Comparison of ENCODE assay signal across 16 mouse cellular contexts in the genomic region with DNA sequence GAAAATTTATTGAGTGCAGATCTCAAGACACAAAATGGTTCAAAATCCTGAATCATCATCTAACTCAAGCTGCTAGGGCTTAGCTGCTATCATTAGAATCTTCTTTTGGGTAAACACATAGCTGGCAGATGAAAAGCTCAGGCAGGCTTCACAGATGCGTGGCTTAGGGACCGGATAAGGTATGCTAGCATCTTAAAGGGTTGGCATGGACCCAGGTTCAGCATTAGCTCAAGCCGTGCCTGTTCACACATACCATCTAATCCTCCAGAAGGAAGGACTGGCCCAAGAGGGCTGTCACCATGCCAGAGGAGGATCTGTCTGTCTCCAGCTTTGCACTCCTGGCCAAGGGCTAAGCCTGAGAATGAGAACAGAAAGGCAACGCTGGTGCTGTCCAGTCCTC. TPM values are rescaled to one million over a fixed set of nuclear protein-coding genes. Genes with fewer than 3 reads are reported as not detected.
A peak's percentile ranks its signal among the peaks of the same experiment; 100 is the strongest.
DNase-seq lines count a peak whose midpoint lies in the region; TF ChIP-seq lines count a peak whose summit lies in the region.
"Had no signal": no experiment of that assay in that cellular context is flagged by ENCODE, and none has a peak within 500 bp of the region (broad histone marks: within the 10 kb centered on the region; RNA-seq: fewer than 3 reads in every experiment).

No protein-coding gene starts in this region.

- H3K4me3 ChIP-seq in layer of hippocampus, adult 2 months, result no peak overlapping the region
- H3K4me3 ChIP-seq: erythroblast, embryonic 14.5 days; heart, embryonic 15.5 days; limb, embryonic 13.5 days; neural tube, embryonic 13.5 days had no signal

- no peak for TF ChIP-seq CTCF in layer of hippocampus, adult 2 months (conservative IDR thresholded peaks at IDR 0.05)

- peak overlapping the region; percentile 93 for H3K27ac ChIP-seq in layer of hippocampus, adult 2 months
- H3K27ac ChIP-seq: heart, embryonic 15.5 days; limb, embryonic 13.5 days; neural tube, embryonic 13.5 days had no signal

- DNase-seq in layer of hippocampus, adult 2 months (ENCODE audit: low spot score in 2 of 2), result peak in 1 of 2 experiments; percentile 44
- DNase-seq in layer of hippocampus, postnatal 14 days (ENCODE audit: low spot score in 2 of 2), result no peak
- DNase-seq in urinary bladder, postnatal 14 days (ENCODE audit: low spot score), result peak; percentile 26
- no peak for DNase-seq in urinary bladder, adult 2 months (ENCODE audit: low spot score)
- DNase-seq in cerebellum, postnatal 10 days, result peak; percentile 95 to 96
- DNase-seq in telencephalon, adult 2 months (ENCODE audit: low read depth, low spot score), result peak; percentile 47
- DNase-seq in ovary, adult 18-20 months (ENCODE audit: low spot score), result no peak
- DNase-seq: adrenal gland, postnatal 10 days; gastrocnemius, postnatal 10 days; lung, adult 18-20 months had no signal

RNA-seq across cellular contexts. Expression of gene Nell2, which starts 8.4 kb away (rescaled TPM):
- total RNA-seq in layer of hippocampus, adult 2 months (2021), result 100 to 1,000 TPM; 738 to 777 TPM
- total RNA-seq in layer of hippocampus, postnatal 14 days (2021), result 100 to 1,000 TPM; 841 to 860 TPM
- polyA plus RNA-seq in urinary bladder, adult 2 months (2012; rRNA removed), result 2.3 and 2.4 TPM in 2 replicates
- total RNA-seq: common myeloid progenitor, adult 5-6 weeks; megakaryocyte-erythroid progenitor cell, adult 5-6 weeks had no signal
- polyA plus RNA-seq: erythroblast, embryonic 14.5 days had no signal

Comparison
In these comparisons a context has a peak if more than half of its experiments do, and no peak if none do; other contexts are left out.
1. DNase-seq: peak in urinary bladder, postnatal 14 days (single experiment), cerebellum, postnatal 10 days (2 of 2) and telencephalon, adult 2 months (single experiment); none in layer of hippocampus, postnatal 14 days (0 of 2), urinary bladder, adult 2 months (single experiment) and ovary, adult 18-20 months (single experiment).